ENCODE assay signal across 8 mouse cellular contexts in genomic region chr6:82740269-82740668, GRCm38 (mm10). TPM values are rescaled to one million over a fixed set of nuclear protein-coding genes. Genes with fewer than 3 reads are reported as not detected.
DNase-seq lines count a peak whose midpoint lies in the region; ATAC-seq and TF ChIP-seq lines count a peak whose summit lies in the region.

No protein-coding gene starts in this region.

- no peak for TF ChIP-seq EP300 in MEL (IDR thresholded peaks at IDR 0.05; ENCODE audit: low read depth in 1 of 2, low read length in 2 of 2)

- H3K27ac ChIP-seq in MEL (ENCODE audit: control insufficient read depth, low read depth, low read length): no peak overlapping the region
- no peak overlapping the region for H3K27ac ChIP-seq in limb, embryonic 14.5 days (replicated peaks; ENCODE audit: low read depth, low read length)

- DNase-seq in 3T3-L1 (ENCODE audit: low read depth, low spot score) (peak; percentile 83), MEL (ENCODE audit: low read depth, low spot score) (peak; percentile 84)
- DNase-seq in cerebellum, postnatal 25 days: peak; percentile 57 to 66
- DNase-seq in kidney, adult 9 months: peak; percentile 66
- DNase-seq in limb, embryonic 14.5 days (ENCODE audit: low spot score): peak; percentile 94
- DNase-seq in thymus, postnatal 0 days (ENCODE audit: low spot score): peak; percentile 89

- H3K79me2 ChIP-seq in MEL (ENCODE audit: control insufficient read depth, insufficient read depth, low read length, poor library complexity): no peaks in the 10 kb centered on the region

- WGBS in limb, embryonic 14.5 days: 32% methylated on average over 6 of the region's 6 CpGs

- H3K9ac ChIP-seq in MEL (ENCODE audit: control insufficient read depth, low read depth, low read length, poor library complexity, severe bottlenecking): no peak overlapping the region
- H3K9ac ChIP-seq in limb, embryonic 14.5 days (ENCODE audit: low read depth, low read length, severe bottlenecking): no peak overlapping the region; the same call in 1 of the 2 replicates

- H3K36me3 ChIP-seq in MEL (ENCODE audit: control insufficient read depth in 1 of 2, insufficient read depth in 2 of 2, low read length in 2 of 2): peaks cover 0 to 12% of the 10 kb centered on the region in 2 experiments; a peak in 2 of 4 replicates
- H3K36me3 ChIP-seq in limb, embryonic 14.5 days (ENCODE audit: control insufficient read depth, insufficient read depth, low read length): peaks cover 48% of the 10 kb centered on the region

- no peaks in the 10 kb centered on the region for H3K27me3 ChIP-seq in MEL (ENCODE audit: control insufficient read depth in 1 of 2, insufficient read depth in 2 of 2, low read length in 2 of 2)
- no peaks in the 10 kb centered on the region for H3K27me3 ChIP-seq in limb, embryonic 14.5 days (ENCODE audit: control insufficient read depth, insufficient read depth, low read length)

- H3K9me3 ChIP-seq in MEL (replicated peaks; ENCODE audit: insufficient read depth, low read length): no peaks in the 10 kb centered on the region
- H3K9me3 ChIP-seq in limb, embryonic 14.5 days (ENCODE audit: control insufficient read depth, low read length): no peaks in the 10 kb centered on the region

- no peak overlapping the region for H3K4me3 ChIP-seq in MEL (ENCODE audit: control insufficient read depth in 1 of 2, insufficient read depth in 1 of 2, low read depth in 2 of 2, low read length in 2 of 2)
- H3K4me3 ChIP-seq in limb, embryonic 14.5 days (replicated peaks; ENCODE audit: low read length): no peak overlapping the region

- TF ChIP-seq POLR2A in MEL (IDR thresholded peaks at IDR 0.05; ENCODE audit: control insufficient read depth in 1 of 2, insufficient read depth in 1 of 2, low read depth in 1 of 2, low read length in 2 of 2, poor library complexity in 1 of 2): no peak
- no peak for TF ChIP-seq POLR2A in limb, embryonic 14.5 days (IDR thresholded peaks at IDR 0.05; ENCODE audit: borderline replicate concordance, extremely low read depth, insufficient read depth, insufficient read length)

- peak; percentile 37 for ATAC-seq in granulocyte monocyte progenitor cell, adult 5-6 weeks (replicated peaks; ENCODE audit: poor library complexity, severe bottlenecking)
- peak; percentile 58 for ATAC-seq in limb, embryonic 14.5 days (ENCODE audit: low FRiP score, low read depth)
- ATAC-seq in monocyte, adult 5-6 weeks (replicated peaks; ENCODE audit: insufficient number of reproducible peaks, low FRiP score, low TSS enrichment, poor library complexity, severe bottlenecking): peak; percentile 40

- H3K4me1 ChIP-seq in MEL (ENCODE audit: control insufficient read depth in 1 of 2, insufficient read depth in 2 of 2, low read length in 2 of 2): no peaks in the 10 kb centered on the region
- H3K4me1 ChIP-seq in limb, embryonic 14.5 days (ENCODE audit: control insufficient read depth, insufficient read depth, low read length): no peaks in the 10 kb centered on the region

- no peak overlapping the region for H3K4me2 ChIP-seq in limb, embryonic 14.5 days (replicated peaks; ENCODE audit: low read depth, low read length, severe bottlenecking)

- TF ChIP-seq CTCF in MEL (IDR thresholded peaks at IDR 0.05 in 2 of 3, conservative IDR thresholded peaks at IDR 0.05 in 1 of 3; ENCODE audit: control insufficient read depth in 1 of 3, insufficient read depth in 1 of 3, low read depth in 2 of 3, low read length in 3 of 3, poor library complexity in 1 of 3, severe bottlenecking in 1 of 3): peak; percentile 59 to 84 (median 71)

- TF ChIP-seq RAD21 in MEL (IDR thresholded peaks at IDR 0.05; ENCODE audit: low read depth, low read length): peak; percentile 81

TF ChIP-seq in MEL, 35 proteins besides CTCF, POLR2A, EP300 and RAD21:
- TF ChIP-seq MAX (IDR thresholded peaks at IDR 0.05; ENCODE audit: low read length): peak; percentile 88
- peak; percentile 95 for TF ChIP-seq USF1 (IDR thresholded peaks at IDR 0.05; ENCODE audit: low read depth, low read length)
- TF ChIP-seq USF2 (IDR thresholded peaks at IDR 0.05; ENCODE audit: borderline replicate concordance in 1 of 2, insufficient read depth in 1 of 2, low read depth in 1 of 2, low read length in 2 of 2): peak; percentile 62 to 83
- TF ChIP-seq MYC (IDR thresholded peaks at IDR 0.05; ENCODE audit: low read depth, low read length): peak; percentile 65; the same call in 1 of the 2 replicates
- no peak for TF ChIP-seq RCOR1 (IDR thresholded peaks at IDR 0.05; ENCODE audit: low read depth, low read length)
- peak; percentile 53; the same call in 1 of the 2 replicates for TF ChIP-seq MXI1 (IDR thresholded peaks at IDR 0.05; ENCODE audit: low read depth, low read length)
- peak; percentile 24; the same call in 1 of the 2 replicates for TF ChIP-seq SIN3A (IDR thresholded peaks at IDR 0.05; ENCODE audit: low read length)
- no peak for TF ChIP-seq MEF2A (IDR thresholded peaks at IDR 0.05; ENCODE audit: extremely low read depth, insufficient replicate concordance, low read depth, low read length, poor library complexity, severe bottlenecking)
- TF ChIP-seq ZC3H11A (IDR thresholded peaks at IDR 0.05; ENCODE audit: low read depth, low read length): peak; percentile 61
- no peak for TF ChIP-seq ZMIZ1 (IDR thresholded peaks at IDR 0.05; ENCODE audit: low read depth, low read length)
- TF ChIP-seq BHLHE40 (IDR thresholded peaks at IDR 0.05; ENCODE audit: borderline replicate concordance, low read depth, low read length): peak; percentile 66; the same call in 1 of the 2 replicates
- TF ChIP-seq SMC3 (IDR thresholded peaks at IDR 0.05; ENCODE audit: low read depth, low read length): peak; percentile 83

RNA-seq across cellular contexts. Expression of gene Hk2, which starts 34.0 kb away (rescaled TPM):
- 51.6 and 75.6 TPM in 2 replicates for total RNA-seq in MEL (2012; rRNA removed)
- 10 to 100 TPM in 1 of 2 experiments, not detected in 1; 44.2 TPM for polyA plus RNA-seq in MEL (2012; ENCODE audit: insufficient read depth in 1 of 2, insufficient read length in 2 of 2, low read depth in 1 of 2, low replicate concordance in 2 of 2, missing spikeins in 1 of 2)
- total RNA-seq in granulocyte monocyte progenitor cell, adult 5-6 weeks (2014; fragmentation: Nextera tagmentation): 38.6 and 70.1 TPM in 2 replicates
- 62.0 and 76.5 TPM in 2 replicates for total RNA-seq in granulocyte monocyte progenitor cell, adult 5-6 weeks (2017)
- 13.4 and 14.2 TPM in 2 replicates for polyA plus RNA-seq in limb, embryonic 14.5 days (2012; rRNA removed)
- 17.4 and 18.5 TPM in 2 replicates for polyA plus RNA-seq in limb, embryonic 14.5 days (2014; fragmentation: Nextera tagmentation; extraction: Ambion mirVana)
- 40.8 to 76.5 TPM (median 73.2 TPM) in 3 replicates for total RNA-seq in monocyte, adult 5-6 weeks (2017)
- 3.6 and 5.2 TPM in 2 replicates for polyA plus RNA-seq in thymus, postnatal 0 days (2015; fragmentation: Nextera tagmentation; extraction: Ambion mirVana)

RNA-seq across cellular contexts. Expression of gene Pole4, which starts 35.1 kb away (rescaled TPM):
- 65.7 and 67.2 TPM in 2 replicates for total RNA-seq in MEL (2012; rRNA removed)
- polyA plus RNA-seq in MEL (2012; ENCODE audit: insufficient read depth in 1 of 2, insufficient read length in 2 of 2, low read depth in 1 of 2, low replicate concordance in 2 of 2, missing spikeins in 1 of 2): 10 to 100 TPM in 1 of 2 experiments, not detected in 1; 76.7 TPM
- 56.5 and 86.2 TPM in 2 replicates for total RNA-seq in granulocyte monocyte progenitor cell, adult 5-6 weeks (2014; fragmentation: Nextera tagmentation)
- 48.2 and 49.2 TPM in 2 replicates for total RNA-seq in granulocyte monocyte progenitor cell, adult 5-6 weeks (2017)
- polyA plus RNA-seq in limb, embryonic 14.5 days (2012; rRNA removed): 41.8 and 43.2 TPM in 2 replicates
- polyA plus RNA-seq in limb, embryonic 14.5 days (2014; fragmentation: Nextera tagmentation; extraction: Ambion mirVana): 96.0 and 97.2 TPM in 2 replicates
- 56.2 to 83.8 TPM (median 56.4 TPM) in 3 replicates for total RNA-seq in monocyte, adult 5-6 weeks (2017)
- polyA plus RNA-seq in thymus, postnatal 0 days (2015; fragmentation: Nextera tagmentation; extraction: Ambion mirVana): 146 and 155 TPM in 2 replicates
